Mouse (Mus musculus): ENCODE measurements around the gene Slc7a6os. TPM values are rescaled to one million over a fixed set of nuclear protein-coding genes. Genes with fewer than 3 reads are reported as not detected.
A peak's percentile ranks its signal among the peaks of the same experiment; 100 is the strongest.

The Slc7a6os gene
- polyA plus RNA-seq, 1 experiment from 2014 or later = 46.2 TPM

DNA sequence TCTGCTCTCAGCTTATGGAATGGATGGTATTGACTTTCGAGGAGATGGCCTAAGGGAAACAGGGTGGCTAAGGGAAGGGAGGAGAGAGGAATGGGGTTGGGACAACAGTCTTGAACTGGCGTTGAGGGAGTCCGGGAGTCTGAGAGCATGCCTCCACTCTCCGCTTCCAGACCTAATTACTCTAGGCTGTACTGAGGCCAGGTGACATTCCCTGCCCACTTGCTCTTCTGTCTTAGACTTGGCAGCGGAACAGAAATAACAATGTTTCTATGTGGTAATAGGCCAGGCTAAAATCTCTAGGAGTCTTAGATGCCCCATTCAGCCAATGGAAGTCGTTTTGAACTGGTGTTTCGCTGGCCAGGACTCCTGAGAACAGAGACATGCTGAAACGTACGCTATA is 59.7 kb downstream of the Slc7a6os start:
- Histone ChIP-seq H3K9me3 (ENCODE audit: control insufficient read depth, low read length) (no peaks in the 10 kb centered on the region), H3K27me3 (ENCODE audit: control insufficient read depth, insufficient read depth, low read length) (no peaks in the 10 kb centered on the region), H3K4me3 (ENCODE audit: low read depth, low read length) (peak overlapping the region; percentile 54; the same call in 1 of the 2 replicates), H3K4me2 (replicated peaks; ENCODE audit: low read depth, low read length) (peak overlapping the region; percentile 55), H3K36me3 (ENCODE audit: control insufficient read depth, insufficient read depth, low read length) (no peaks in the 10 kb centered on the region), H3K4me1 (replicated peaks; ENCODE audit: control insufficient read depth, insufficient read depth, low read length) (no peaks in the 10 kb centered on the region), H3K27ac (ENCODE audit: low read depth, low read length) (no peak overlapping the region), H3K9ac (ENCODE audit: low read depth, low read length) (no peak overlapping the region)
- ATAC-seq (ENCODE audit: low FRiP score) = no peak
- DNase-seq (ENCODE audit: low spot score) = no peak
- 87% methylated on average over 9 of the region's 9 CpGs for WGBS

Other genes with a start within 250 kb of the Slc7a6os start
- 7.8 and 8.4 TPM in 2 replicates for gene Slc12a4, start 244.8 kb downstream of the Slc7a6os start, polyA plus RNA-seq (2014; fragmentation: Nextera tagmentation; extraction: Ambion mirVana)
- not detected in 2 replicates for gene Dpep3, start 231.5 kb downstream of the Slc7a6os start, polyA plus RNA-seq (2014; fragmentation: Nextera tagmentation; extraction: Ambion mirVana)
- 16.4 and 22.0 TPM in 2 replicates for gene Dus2, start 219.6 kb downstream of the Slc7a6os start, polyA plus RNA-seq (2014; fragmentation: Nextera tagmentation; extraction: Ambion mirVana)
- 0.15 TPM in 1 of 2 replicates, not detected in the other for gene Dpep2nb, start 205.0 kb downstream of the Slc7a6os start, polyA plus RNA-seq (2014; fragmentation: Nextera tagmentation; extraction: Ambion mirVana)
- gene Ddx28, start 199.1 kb downstream of the Slc7a6os start, polyA plus RNA-seq (2014; fragmentation: Nextera tagmentation; extraction: Ambion mirVana) = 21.2 and 21.3 TPM in 2 replicates
- gene Nfatc3, start 152.1 kb downstream of the Slc7a6os start, polyA plus RNA-seq (2014; fragmentation: Nextera tagmentation; extraction: Ambion mirVana) = 4.2 and 8.1 TPM in 2 replicates
- gene Esrp2, start 74.0 kb downstream of the Slc7a6os start, polyA plus RNA-seq (2014; fragmentation: Nextera tagmentation; extraction: Ambion mirVana) = 1.5 and 2.1 TPM in 2 replicates
- 4.4 and 5.2 TPM in 2 replicates for gene Pla2g15, start 60.5 kb downstream of the Slc7a6os start, polyA plus RNA-seq (2014; fragmentation: Nextera tagmentation; extraction: Ambion mirVana)
- gene Slc7a6, start 42.1 kb downstream of the Slc7a6os start, polyA plus RNA-seq (2014; fragmentation: Nextera tagmentation; extraction: Ambion mirVana) = 84.4 and 88.9 TPM in 2 replicates
- 55.1 and 57.6 TPM in 2 replicates for gene Prmt7, start within 50 bp of the Slc7a6os start, polyA plus RNA-seq (2014; fragmentation: Nextera tagmentation; extraction: Ambion mirVana)
- gene Smpd3, start 127.1 kb upstream of the Slc7a6os start, polyA plus RNA-seq (2014; fragmentation: Nextera tagmentation; extraction: Ambion mirVana) = 10.4 and 13.0 TPM in 2 replicates
- 31.4 and 34.1 TPM in 2 replicates for gene Zfp90, start 204.4 kb upstream of the Slc7a6os start, polyA plus RNA-seq (2014; fragmentation: Nextera tagmentation; extraction: Ambion mirVana)